Mouse (Mus musculus): ENCODE data around the gene 2310011J03Rik.

GRCm38 (mm10) chr10:80317011-80317410 is 3.3 kb downstream of the 2310011J03Rik start:
- no peak for TF ChIP-seq EP300 (IDR thresholded peaks at IDR 0.05)
- TF ChIP-seq CTCF (IDR thresholded peaks at IDR 0.05): no peak
